Mouse (Mus musculus): ENCODE data around the gene Etfbkmt.
"Not testable (repeated sequence)": the region's sequence is repeated elsewhere in the genome, so short reads cannot be mapped to it uniquely, and the experiment has no call there.

The Etfbkmt gene

GRCm38 (mm10) chr6:149132311-149133077 is 7.2 kb upstream of the Etfbkmt start:
- peak in 1 of 2 experiments; percentile 80 for DNase-seq (ENCODE audit: inconsistent age in 2 of 2, low spot score in 1 of 2)

GRCm38 (mm10) chr6:149134391-149135150 is 5.1 kb upstream of the Etfbkmt start:
- DNase-seq (ENCODE audit: inconsistent age in 2 of 2, low spot score in 1 of 2) = peak; percentile 20 to 77

- no peak for DNase-seq (ENCODE audit: inconsistent age in 2 of 2, low spot score in 1 of 2)
Measured at GRCm38 (mm10) chr6:149135631-149136030, 4.0 kb upstream of the Etfbkmt start.

GRCm38 (mm10) chr6:149137936-149138335 is 1.7 kb upstream of the Etfbkmt start:
- peak in 1 of 2 experiments; percentile 56 for DNase-seq (ENCODE audit: inconsistent age in 2 of 2, low spot score in 1 of 2)

GRCm38 (mm10) chr6:149139011-149139410 is 638 bp upstream of the Etfbkmt start:
- DNase-seq (ENCODE audit: inconsistent age in 2 of 2, low spot score in 1 of 2) = no peak

GRCm38 (mm10) chr6:149141393-149142173 is 1.9 kb downstream of the Etfbkmt start:
- DNase-seq (ENCODE audit: inconsistent age in 2 of 2, low spot score in 1 of 2) = peak; percentile 88 to 96

- DNase-seq (ENCODE audit: inconsistent age in 2 of 2, low spot score in 1 of 2) = no peak
Measured at GRCm38 (mm10) chr6:149145143-149145542, 5.5 kb downstream of the Etfbkmt start.

GRCm38 (mm10) chr6:149148436-149149229 is 9.0 kb downstream of the Etfbkmt start:
- peak; percentile 23 to 51 for DNase-seq (ENCODE audit: inconsistent age in 2 of 2, low spot score in 1 of 2)

GRCm38 (mm10) chr6:149152119-149152518 is 12.5 kb downstream of the Etfbkmt start:
- no peak for DNase-seq (ENCODE audit: inconsistent age in 2 of 2, low spot score in 1 of 2)

- no peak for DNase-seq (ENCODE audit: inconsistent age in 2 of 2, low spot score in 1 of 2)
Measured at GRCm38 (mm10) chr6:149153473-149154115, 13.9 kb downstream of the Etfbkmt start.

- DNase-seq (ENCODE audit: inconsistent age in 2 of 2, low spot score in 1 of 2) = no peak
Measured at GRCm38 (mm10) chr6:149154116-149155030, 14.7 kb downstream of the Etfbkmt start.

- no peak for DNase-seq (ENCODE audit: inconsistent age in 2 of 2, low spot score in 1 of 2)
Measured at GRCm38 (mm10) chr6:149155031-149155841, 15.6 kb downstream of the Etfbkmt start.

GRCm38 (mm10) chr6:149167038-149167437 is 27.4 kb downstream of the Etfbkmt start:
- DNase-seq (ENCODE audit: inconsistent age in 2 of 2, low spot score in 1 of 2) = peak; percentile 50 to 51

GRCm38 (mm10) chr6:149167672-149168071 is 28.0 kb downstream of the Etfbkmt start:
- DNase-seq (ENCODE audit: inconsistent age in 2 of 2, low spot score in 1 of 2) = no peak

- DNase-seq (ENCODE audit: inconsistent age in 2 of 2, low spot score in 1 of 2) = no peak
Measured at GRCm38 (mm10) chr6:149168436-149168835, 28.8 kb downstream of the Etfbkmt start.

- not testable (repeated sequence) for DNase-seq (ENCODE audit: inconsistent age in 2 of 2, low spot score in 1 of 2)
Measured at GRCm38 (mm10) chr6:149169965-149170364, 30.3 kb downstream of the Etfbkmt start.

- DNase-seq (ENCODE audit: inconsistent age in 2 of 2, low spot score in 1 of 2) = peak; percentile 60 to 84
Measured at GRCm38 (mm10) chr6:149173831-149174625, 34.4 kb downstream of the Etfbkmt start.

Data from adrenal gland, adult (tissue).